Mouse (Mus musculus): Measurements from ENCODE around the gene Gm37240.

DNA sequence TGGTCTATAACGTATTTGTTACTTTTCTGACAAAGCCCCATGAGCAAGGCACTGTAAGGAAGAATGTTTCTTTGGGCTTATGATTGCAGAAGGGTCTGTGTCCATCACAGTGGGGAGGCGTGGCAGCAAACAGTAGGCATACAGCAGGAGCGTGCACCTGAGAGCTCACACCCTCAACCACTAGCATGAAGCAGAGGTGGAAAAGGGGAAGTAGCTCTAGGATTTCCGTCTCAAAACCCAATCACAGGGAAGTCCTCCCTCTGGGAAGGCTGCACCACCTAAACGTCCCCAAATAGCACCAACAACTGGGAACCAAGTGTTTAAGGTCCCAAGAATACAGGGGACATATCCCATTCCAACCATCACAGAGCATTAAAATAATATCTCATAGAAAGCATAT is 26.3 kb downstream of the Gm37240 start:
- TF ChIP-seq CTCF (IDR thresholded peaks at IDR 0.05; ENCODE audit: control insufficient read depth, insufficient read depth, low read length) = no peak
- TF ChIP-seq POLR2A (IDR thresholded peaks at IDR 0.05; ENCODE audit: borderline replicate concordance, control insufficient read depth, low read depth, low read length) = no peak
